Mouse (Mus musculus): ENCODE results near the gene Myh1.

Myh1 gene

GRCm38 (mm10) chr11:67229946-67230345 is 30.1 kb downstream of the Myh1 start:
- DNase-seq (ENCODE audit: extremely low read depth, low read depth): no peak

GRCm38 (mm10) chr11:67235639-67236358 is 35.9 kb downstream of the Myh1 start:
- no peak for DNase-seq (ENCODE audit: extremely low read depth, low read depth)

- DNase-seq (ENCODE audit: extremely low read depth, low read depth): no peak
Measured at GRCm38 (mm10) chr11:67236799-67237198, 36.9 kb downstream of the Myh1 start.

GRCm38 (mm10) chr11:67237481-67238079 is 37.7 kb downstream of the Myh1 start, which contains the start of gene Myh4:
Myh4 (plus strand) TSS chr11:67238029.
- DNase-seq (ENCODE audit: extremely low read depth, low read depth): no peak

- DNase-seq (ENCODE audit: extremely low read depth, low read depth): no peak
Measured at GRCm38 (mm10) chr11:67241051-67241450, 41.2 kb downstream of the Myh1 start.

- DNase-seq (ENCODE audit: extremely low read depth, low read depth): no peak
Measured at GRCm38 (mm10) chr11:67253691-67254090, 53.8 kb downstream of the Myh1 start.

- DNase-seq (ENCODE audit: extremely low read depth, low read depth): no peak
Measured at GRCm38 (mm10) chr11:67257048-67257447, 57.2 kb downstream of the Myh1 start.

GRCm38 (mm10) chr11:67260956-67261355 is 61.1 kb downstream of the Myh1 start:
- DNase-seq (ENCODE audit: extremely low read depth, low read depth): no peak
